Mouse (Mus musculus): ENCODE measurements around the gene Lrfn4. TPM values are rescaled to one million over a fixed set of nuclear protein-coding genes. Genes with fewer than 3 reads are reported as not detected.

Gene Lrfn4
- 10 to 100 TPM; 41.9 to 46.4 TPM for total RNA-seq (2021)
- long read RNA-seq, experiment 1, transcript Lrfn4-201 (2 exons, 3,194 nt) = minor isoform, 26 of 77 reads
- long read RNA-seq, experiment 1, transcript Lrfn4-202 (3 exons, 2,918 nt) = major isoform, 32 of 77 reads
- long read RNA-seq, experiment 1, partial matches to known transcripts = 1 of 77 reads
- long read RNA-seq, experiment 1, other reads (novel, unspliced or antisense) = 18 of 77 reads
- long read RNA-seq, experiment 2, transcript Lrfn4-202 (3 exons, 2,918 nt) = major isoform, 22 of 51 reads
- long read RNA-seq, experiment 2, transcript Lrfn4-201 (2 exons, 3,194 nt) = minor isoform, 12 of 51 reads
- long read RNA-seq, experiment 2, partial matches to known transcripts = 1 of 51 reads
- long read RNA-seq, experiment 2, other reads (novel, unspliced or antisense) = 16 of 51 reads

DNA sequence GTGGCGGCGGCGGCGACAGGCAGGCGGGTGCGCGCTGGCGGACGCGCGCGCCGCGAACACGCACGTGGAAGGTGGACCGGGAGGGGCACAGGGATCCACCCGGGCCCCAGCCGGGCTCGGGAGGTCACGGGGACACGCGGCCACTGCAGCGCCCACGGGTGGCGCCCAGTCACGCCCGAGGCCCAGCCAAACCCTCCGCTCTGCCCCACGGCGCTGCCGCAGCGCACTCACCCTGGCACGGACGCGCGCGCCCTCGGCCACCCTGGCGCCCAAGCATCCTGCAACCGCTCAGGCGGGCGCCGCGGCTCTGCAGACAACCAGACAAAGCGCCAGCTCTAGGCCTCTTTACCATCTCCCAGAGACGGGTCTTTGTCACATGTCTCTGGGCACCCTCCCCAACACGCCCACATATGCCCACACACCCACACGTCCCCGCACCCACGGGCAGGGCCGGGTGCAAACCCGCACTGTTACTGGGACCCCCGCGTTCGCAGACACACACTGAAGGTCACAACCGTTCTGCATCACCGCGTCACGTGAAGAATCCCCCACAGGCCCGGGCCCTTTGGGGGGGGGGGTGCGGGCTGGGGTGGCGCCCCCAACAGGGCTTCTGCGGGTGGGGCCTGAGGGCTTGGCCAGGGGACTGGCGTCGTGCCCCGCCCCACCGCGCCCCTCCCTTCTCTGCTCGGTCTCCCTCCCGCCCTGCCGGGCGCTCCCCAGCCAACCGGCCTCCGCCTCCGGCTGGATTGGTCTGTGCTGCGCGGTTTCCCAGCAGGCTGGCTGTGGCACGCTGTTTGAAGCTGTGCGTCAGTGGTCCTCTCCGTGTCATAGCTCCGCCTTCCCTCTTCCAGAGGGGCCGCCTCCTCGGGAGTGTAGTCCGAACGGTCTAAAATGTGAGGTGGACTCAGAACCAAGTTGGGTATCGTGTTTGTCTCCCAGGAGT lies at the start of gene Lrfn4:
Gene Lrfn4 (minus strand): TSS at position 517 of the 943 bp plus-strand sequence.
- peak; percentile 86 to 93 for DNase-seq (ENCODE audit: low spot score in 2 of 2)

DNA sequence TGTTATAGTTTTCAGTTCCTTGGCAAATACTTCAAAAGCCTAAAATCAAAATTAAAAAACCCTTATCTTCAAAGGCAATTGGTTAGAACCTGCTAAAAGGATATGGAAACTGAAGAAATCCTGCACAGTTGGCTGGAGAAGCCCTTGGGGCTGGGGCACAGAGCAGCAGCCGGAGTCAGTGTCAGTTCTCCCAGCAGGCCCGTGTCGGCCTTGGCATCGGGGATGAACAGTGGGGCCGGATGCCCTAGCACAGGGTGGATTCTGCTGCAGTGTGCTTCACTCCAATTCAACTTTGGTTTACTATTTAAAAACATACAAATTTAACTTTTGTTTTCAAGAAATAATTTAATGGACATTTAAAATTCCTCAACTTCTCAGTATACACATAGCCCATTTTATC lies 42.7 kb upstream of the Lrfn4 start:
- no peak for DNase-seq (ENCODE audit: low spot score in 2 of 2)

DNA sequence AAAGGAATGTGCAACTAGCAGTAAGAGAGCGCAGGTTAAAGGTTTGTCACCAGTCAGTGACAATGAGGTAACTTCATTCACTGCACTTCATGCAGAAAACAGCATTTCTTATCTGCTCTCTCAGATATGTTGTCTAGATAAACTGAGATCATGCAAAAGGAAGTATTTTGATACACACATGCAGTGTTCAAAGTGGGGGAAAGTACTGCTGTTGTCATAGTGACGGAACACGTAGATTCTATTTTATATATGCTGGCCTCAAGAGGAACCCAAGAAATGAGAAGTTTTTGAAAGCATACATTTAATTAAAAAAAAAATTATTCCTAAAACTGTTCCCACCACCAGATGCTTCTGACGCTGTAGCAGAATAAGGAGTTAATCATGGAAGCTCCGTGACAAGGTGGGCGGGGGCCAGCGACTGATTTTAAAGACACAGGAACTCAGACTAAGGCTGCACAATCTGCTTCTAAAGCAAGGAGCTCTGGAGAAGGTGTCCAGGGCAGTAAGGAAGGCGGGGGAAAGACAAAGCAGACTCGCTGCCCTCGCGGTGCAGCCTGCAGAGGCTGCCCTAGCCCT lies 31.5 kb upstream of the Lrfn4 start:
- peak; percentile 63 to 80 for DNase-seq (ENCODE audit: low spot score in 2 of 2)

DNA sequence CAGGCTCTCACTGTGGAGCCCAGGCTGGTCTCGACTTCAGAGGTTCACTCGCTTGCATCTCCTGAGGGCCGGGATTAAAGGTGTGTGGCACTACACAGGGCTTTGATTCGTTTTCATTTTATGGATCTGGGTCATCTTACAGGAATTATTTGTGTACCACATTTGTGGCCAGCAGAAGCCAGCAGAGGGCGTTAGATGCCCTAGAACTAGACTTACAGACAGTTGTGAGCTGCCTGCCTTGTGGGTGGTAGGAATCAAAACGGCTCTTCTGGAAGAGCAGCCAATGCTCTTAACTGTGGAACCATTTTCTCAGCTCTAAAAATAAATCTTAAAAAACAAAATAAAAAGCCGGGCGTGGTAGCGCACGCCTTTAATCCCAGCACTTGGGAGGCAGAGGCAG lies 28.8 kb upstream of the Lrfn4 start:
- DNase-seq (ENCODE audit: low spot score in 2 of 2) = peak; percentile 77 to 78

DNA sequence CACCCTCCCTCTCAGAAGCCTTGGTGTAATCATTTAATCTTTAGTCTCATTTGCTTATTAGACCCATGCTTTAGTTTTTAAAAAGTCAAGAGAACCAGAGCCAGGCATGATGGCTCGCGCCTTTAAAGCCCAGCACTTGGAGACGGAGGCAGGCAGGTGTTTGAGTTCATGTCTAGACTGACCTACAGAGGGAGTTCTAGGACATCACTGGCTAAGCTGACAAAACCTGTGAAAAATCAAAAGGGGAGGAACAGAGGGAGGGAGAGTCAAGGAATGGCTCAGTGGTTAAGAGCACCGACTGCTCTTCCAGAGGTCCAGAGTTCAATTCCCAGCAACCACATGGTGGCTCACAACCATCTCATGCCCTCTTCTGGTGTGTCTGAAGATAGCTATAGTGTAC lies 20.5 kb upstream of the Lrfn4 start:
- DNase-seq (ENCODE audit: low spot score in 2 of 2) = no peak

DNA sequence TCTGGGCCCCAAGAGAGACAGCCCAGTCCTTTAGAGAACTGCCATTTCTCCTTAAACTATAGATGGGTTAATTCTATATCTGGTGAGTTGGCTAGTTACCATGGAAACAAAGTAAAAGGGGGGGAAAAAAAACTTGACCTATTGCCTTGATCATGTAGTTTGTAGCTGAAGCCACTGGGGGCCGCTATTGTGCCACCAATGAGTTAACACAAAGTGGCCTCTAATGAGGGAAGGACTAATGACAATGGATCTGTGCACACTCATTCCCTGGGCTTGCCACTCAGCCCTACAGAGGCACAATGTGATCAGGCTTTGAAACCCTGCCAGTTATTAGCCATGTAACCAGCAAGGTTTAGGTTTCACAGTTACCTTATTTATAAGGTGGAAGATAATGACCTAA lies 13.4 kb upstream of the Lrfn4 start:
- peak; percentile 76 for DNase-seq (ENCODE audit: low spot score in 2 of 2)

DNA sequence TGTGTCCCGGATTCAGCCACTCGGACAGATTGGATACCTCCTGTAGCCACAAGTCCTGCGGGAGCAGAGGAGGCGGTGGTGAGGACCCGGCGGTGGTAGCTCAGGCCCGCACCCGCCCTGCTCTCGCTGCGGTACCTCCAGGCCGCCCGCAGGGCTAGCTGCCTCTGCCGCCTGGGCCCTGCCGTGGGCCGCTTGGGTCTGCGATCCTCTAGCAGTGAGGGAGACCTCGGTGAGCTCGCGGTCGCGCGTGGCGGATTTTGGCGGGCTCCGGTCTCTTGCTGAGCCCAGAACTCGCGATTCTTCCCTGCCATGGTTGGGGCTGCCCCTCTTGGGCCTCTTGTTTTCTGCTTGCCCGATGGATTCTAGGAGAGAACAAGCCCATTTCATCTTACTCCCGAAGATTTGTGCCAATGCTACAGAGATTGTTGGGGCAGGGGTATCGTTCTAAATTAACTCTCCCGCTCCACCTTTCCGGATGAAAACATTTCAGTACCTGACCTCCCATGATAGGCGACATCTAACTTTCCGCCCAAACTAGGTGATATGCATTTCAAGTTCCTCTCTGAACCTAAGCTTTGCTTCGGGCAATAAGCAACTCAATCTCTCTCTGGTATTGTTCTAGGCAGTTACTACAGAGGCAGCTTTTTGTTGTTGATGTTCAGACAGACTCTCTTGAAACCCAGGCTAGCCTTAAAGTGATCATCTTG lies 10.5 kb upstream of the Lrfn4 start:
- DNase-seq (ENCODE audit: low spot score in 2 of 2) = no peak

DNA sequence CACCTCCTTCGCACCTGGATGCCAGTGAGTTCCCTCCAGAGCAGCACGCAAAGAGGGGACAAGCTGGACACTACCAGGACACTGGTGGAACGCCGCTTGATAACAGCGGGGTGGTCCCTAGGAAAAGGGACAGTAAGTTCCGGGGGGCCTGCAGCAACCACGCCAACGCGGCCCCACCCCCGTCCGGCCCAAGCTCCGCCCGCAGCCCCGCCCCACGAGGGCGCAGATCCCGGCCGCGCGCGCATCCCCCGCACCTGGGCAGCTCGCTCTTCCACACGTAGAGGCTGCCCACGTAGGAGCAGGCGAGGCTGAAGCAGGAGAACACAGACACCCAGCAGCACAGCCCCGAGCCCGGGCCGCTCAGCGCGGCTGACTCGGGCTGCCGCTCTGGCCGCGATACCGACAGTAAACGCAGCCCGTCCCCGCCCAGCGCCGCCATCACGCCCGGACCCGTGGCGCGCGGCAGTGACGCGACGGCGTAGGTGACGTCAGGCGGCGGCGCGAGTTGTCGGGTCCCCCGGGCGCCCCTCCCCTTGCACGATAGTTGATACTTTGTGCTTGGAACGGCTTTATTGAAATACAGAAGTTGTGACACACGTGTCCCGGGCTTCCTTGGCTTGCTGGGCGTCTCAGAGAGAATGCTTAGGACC lies 9.8 kb upstream of the Lrfn4 start, which contains the start of gene Rce1:
Gene Rce1 (minus strand): TSS at position 463 of the 650 bp plus-strand sequence.
- peak; percentile 89 to 92 for DNase-seq (ENCODE audit: low spot score in 2 of 2)

DNA sequence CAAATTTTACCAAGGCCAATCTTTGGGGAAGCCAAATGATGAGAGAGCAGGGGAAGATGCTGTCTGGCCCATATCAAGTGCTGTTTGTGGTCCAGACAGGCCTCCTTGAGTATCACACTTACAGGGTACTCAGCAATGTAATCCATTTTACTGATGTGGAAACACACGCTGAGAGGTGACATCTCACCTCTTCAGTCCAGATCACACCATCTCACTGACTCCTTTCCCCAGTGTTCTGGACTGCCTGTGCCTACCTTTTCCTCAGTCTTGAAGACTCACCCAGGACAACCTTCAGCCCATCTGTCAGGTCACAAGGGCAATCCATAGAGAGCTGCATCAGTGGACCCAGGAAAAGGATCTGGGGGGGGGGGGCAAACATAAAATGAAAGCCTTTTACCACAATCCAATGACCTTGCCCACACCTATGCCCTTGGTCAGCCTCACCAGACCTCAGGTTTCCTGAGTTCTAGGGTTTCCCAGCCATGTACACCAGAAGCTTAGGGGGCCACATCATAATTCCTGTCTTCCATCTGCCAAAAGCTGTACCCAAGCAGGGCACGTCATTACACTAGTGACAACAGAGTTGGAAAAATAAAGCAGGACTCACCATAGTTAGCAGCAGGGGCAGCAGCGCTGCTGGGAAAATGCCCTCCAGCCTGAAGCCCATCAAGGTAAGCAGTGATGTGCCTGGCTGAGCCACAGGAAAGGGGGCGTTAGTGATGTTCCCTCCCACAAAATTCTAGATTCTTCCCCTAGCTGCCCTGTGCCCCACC lies 9.1 kb upstream of the Lrfn4 start:
- DNase-seq (ENCODE audit: low spot score in 2 of 2) = no peak

DNA sequence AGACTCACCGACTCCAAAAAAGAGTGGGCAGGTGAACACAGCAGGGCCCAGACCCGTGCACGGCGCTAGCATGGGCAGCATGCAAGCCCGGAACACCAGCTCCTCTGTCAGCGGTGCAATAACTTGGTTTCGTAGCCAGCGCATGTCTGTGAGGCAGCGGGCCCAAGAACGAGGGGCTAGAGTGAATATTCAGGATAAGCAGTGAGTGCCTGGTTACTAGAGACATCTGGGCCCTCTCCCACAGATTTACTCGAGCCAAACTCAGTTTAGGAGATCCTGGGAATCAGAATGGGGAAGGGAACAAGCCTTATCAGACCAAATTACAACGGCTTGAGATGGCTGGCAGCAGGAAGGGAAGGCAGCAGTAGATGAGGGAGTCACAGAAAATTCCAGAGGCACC lies 8.5 kb upstream of the Lrfn4 start:
- no peak for DNase-seq (ENCODE audit: low spot score in 2 of 2)

DNA sequence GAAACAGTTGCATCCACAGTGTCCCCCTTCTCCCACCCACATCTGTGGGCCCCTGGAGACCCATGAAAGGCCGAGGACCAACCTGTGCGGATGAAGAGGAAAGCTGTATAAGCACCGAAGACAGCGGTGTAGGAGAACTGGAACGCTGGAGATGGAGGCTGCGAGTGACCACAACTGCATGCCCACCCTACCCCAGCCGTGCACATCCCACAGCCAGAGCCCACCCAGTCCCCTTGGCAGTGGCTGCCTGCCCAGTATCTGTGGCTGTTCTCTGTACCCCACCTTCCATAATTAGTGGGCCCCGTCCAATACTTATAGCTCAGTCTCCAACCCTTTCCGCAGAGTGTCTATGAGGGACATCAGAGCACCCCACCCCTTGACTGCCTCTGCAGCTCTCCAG lies 8.0 kb upstream of the Lrfn4 start:
- DNase-seq (ENCODE audit: low spot score in 2 of 2) = no peak

DNA sequence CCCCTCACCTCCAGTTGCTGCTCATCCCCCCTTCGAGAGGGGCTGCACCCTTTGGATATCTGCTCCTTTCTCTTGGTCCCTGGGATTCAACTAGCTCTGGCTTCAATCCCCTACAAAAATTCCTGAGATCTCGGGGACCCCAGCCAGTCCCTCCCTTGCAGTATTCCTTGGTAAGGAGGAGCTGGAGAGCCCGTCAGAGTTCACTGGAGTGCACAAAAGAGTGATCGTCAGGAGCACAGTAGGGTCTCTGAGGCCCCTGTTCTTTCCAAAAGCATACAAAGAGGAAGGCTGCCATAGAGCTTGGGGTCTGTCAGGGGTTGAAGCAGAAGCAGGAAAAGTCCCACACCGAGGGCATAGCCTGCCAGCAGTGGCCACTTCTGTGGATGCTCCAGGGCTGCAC lies 7.3 kb upstream of the Lrfn4 start:
- DNase-seq (ENCODE audit: low spot score in 2 of 2) = no peak

DNA sequence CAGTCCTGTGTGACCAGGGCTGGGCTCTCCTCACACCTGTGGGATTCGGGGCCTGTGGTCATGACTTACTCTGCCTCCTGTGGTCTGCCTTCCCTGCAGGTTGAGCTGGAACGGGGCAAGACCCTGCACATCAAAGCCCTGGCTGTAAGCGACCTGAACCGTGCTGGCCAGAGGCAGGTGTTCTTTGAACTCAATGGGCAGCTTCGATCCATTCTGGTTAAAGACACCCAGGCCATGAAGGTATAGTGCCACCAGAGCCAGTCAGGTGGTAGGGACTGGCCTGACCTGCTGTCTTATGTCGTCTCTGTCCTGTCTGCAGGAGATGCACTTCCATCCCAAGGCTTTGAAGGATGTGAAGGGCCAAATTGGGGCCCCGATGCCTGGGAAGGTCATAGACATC lies 5.3 kb upstream of the Lrfn4 start:
- no peak for DNase-seq (ENCODE audit: low spot score in 2 of 2)

DNA sequence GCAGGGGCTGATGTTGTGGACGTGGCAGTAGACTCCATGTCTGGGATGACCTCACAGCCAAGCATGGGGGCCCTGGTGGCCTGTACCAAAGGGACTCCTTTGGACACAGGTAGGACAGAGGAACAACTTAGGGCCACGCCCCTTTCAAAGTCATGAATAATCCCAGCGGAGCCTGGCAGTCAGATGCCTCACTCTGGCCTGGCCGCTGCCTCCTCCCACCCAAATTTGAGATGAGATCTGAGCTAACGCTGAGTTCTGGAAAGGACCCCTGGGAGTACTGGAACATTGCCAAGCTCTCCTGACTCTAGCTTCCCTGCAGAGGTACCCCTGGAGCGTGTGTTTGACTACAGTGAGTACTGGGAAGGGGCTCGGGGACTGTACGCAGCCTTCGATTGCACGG lies 4.0 kb upstream of the Lrfn4 start:
- no peak for DNase-seq (ENCODE audit: low spot score in 2 of 2)

DNA sequence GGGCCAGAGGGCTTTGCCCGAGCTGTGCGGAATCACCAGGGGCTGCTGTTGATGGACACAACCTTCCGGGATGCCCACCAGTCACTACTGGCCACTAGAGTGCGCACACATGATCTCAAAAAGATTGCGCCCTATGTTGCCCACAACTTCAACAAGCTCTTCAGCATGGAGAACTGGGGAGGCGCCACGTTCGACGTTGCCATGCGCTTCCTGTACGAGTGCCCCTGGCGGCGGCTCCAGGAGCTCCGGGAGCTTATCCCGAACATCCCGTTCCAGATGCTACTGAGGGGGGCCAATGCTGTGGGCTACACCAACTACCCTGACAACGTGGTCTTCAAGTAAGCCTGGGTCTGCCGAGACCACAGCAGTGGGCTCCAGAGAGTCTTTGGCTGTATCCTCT lies 2.7 kb upstream of the Lrfn4 start:
- DNase-seq (ENCODE audit: low spot score in 2 of 2) = no peak

DNA sequence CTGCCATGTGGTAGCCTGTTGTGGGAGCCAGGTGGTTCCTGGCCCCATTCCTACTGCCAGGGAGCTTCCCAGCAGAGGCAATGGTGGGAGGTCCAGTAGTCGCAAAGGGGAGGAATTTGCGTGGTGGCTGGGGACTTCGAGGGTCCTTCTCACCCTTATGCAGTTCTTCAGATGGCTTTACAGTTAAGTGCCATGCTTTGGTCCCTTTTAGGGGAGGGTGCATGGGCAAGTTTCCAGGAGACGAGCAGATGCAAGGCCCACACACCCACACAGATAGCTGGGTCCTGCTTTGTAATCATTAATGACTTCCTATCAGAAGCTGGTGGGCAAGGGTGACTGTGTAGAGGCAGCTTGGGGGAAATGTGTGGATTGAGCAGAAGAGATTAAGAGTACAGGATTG lies 1.1 kb upstream of the Lrfn4 start:
- no peak for DNase-seq (ENCODE audit: low spot score in 2 of 2)

DNA sequence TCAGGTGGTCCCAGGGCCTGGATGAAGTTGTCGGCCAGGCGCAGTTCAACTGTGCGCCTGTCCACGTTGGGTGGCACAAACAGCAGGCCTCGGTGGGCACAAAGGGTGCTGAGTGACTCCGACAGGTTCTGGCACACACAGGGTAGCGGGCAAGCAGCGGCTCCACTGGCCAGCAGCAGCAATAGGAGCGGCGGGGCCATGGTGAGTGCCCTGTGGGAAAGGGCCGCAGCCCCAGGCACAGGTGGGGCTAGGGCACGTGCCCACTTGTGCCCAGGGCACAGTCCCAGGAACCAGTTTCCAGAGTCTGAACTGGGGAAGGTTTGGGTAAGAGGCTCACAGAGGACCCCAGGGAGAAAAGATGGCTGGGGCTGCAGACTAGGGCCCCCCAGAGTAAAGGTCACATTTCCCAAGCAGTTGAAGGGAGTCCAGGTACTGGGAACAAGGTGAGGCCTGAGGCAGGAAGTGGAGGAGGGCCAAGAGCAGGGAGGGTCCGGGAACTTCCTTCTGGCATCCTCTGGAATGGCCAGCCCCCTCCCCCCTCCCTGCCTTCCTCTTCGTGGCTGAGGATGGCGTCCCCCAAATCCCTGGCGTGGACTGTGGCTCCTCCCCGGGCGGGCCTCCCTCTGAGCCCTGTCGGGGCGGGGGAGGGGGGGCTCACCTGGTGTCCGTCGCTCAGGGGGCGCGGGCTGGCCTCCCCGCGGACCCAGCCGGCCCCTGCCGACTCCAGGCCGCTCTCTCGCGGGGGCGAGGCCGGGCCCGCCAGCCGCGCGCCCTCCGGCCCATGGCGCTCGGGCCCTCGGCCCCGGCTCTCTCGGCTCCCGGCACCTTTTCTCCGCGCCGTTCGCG lies 939 bp downstream of the Lrfn4 start:
- DNase-seq (ENCODE audit: low spot score in 2 of 2) = no peak

DNA sequence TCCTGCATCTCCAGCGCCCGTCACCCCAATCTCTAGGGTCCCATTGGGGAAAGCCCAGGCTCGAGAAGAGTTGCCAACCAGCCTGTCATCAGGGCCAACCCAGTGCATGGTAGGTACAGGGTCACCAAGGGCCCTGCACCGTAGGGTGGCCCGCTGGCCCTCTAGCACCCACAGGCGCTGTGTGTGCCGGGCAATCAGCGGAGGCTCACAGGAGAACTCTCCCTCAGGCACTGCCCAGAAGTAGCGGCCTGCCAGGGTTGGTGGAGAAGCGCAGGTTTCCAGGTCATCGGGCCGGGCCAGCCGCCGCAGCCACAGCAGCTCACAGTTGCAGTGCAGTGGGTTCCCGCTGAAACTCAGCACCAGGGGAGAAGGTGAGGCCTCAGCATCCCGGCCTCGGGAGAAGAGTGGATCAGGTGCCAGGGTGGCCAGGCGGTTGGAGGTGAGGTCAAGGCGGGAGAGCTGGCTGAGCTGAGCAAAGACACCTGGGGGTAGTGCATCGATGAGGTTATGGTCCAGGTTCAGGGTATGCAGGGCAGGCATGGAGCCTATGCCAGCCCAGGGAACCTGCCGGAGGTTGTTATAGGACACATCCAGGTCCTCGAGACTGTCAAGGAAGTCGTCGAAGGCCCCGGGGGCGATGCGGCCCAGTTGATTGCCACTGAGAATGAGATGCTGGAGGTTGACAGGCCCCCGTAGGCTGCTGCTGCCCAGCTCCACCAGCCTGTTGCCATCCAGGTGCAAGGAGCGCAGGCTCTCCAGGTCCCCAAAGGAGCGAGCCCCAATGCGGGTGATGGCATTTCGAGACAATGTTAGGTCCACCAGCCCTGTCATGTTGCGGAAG lies 1.8 kb downstream of the Lrfn4 start:
- DNase-seq (ENCODE audit: low spot score in 2 of 2) = no peak
